Mouse (Mus musculus) forebrain, postnatal 0 days (tissue): ENCODE data around the gene Olfr669. TPM values are rescaled to one million over a fixed set of nuclear protein-coding genes. Genes with fewer than 3 reads are reported as not detected.

Experiments used
- ATAC-seq: fragments of 200-750 bp; cut with Nextera tagmentation; 2 replicates; pipeline ENCODE4 v1.8.0; 2017; ENCODE audit warnings: mild to moderate bottlenecking, moderate library complexity
- DNase-seq: peaks from one replicate; pipeline ENCODE4 v3.0.0-alpha.2; 2015
- H3K27ac ChIP-seq: fragments of 300-500 bp; sonication (generic); 2 replicates; pipeline ENCODE4 v1.5.1; 2014; ENCODE audit warnings: low read depth, mild to moderate bottlenecking, antibody characterized with exemption, low read length, moderate library complexity, mixed read lengths
- H3K27me3 ChIP-seq: fragments of 300-500 bp; sonication (generic); 2 replicates; pipeline ENCODE4 v1.6.1; 2014; ENCODE audit warnings: mild to moderate bottlenecking, low read length, mixed read lengths; ENCODE audit not compliant: insufficient read depth
- H3K36me3 ChIP-seq: fragments of 300-500 bp; sonication (generic); 2 replicates; pipeline ENCODE4 v1.6.1; 2014; ENCODE audit warnings: mild to moderate bottlenecking, moderate library complexity; ENCODE audit not compliant: insufficient read depth
- H3K4me1 ChIP-seq: fragments of 300-500 bp; sonication (generic); 2 replicates; pipeline ENCODE4 v1.6.1; 2014; ENCODE audit warnings: antibody characterized with exemption; ENCODE audit not compliant: insufficient read depth
- H3K4me2 ChIP-seq: fragments of 300-500 bp; sonication (generic); 2 replicates; pipeline ENCODE4 v1.6.1; 2014; ENCODE audit warnings: low read depth, mild to moderate bottlenecking, moderate library complexity
- H3K4me3 ChIP-seq: fragments of 300-500 bp; sonication (generic); 2 replicates; pipeline ENCODE4 v1.5.1; 2014; ENCODE audit warnings: low read depth, low read length, mixed read lengths
- H3K9ac ChIP-seq: fragments of 300-500 bp; sonication (generic); 2 replicates; pipeline ENCODE4 v1.6.1; 2014; ENCODE audit warnings: mild to moderate bottlenecking
- H3K9me3 ChIP-seq: fragments of 300-500 bp; sonication (generic); 2 replicates; pipeline ENCODE4 v1.6.1; 2016; ENCODE audit warnings: low read length
- CTCF ChIP-seq: sonication (generic); IDR thresholded peaks from 2 replicates; pipeline ENCODE4 v1.5.1; 2016; ENCODE audit warnings: antibody characterized with exemption, control low read depth, low read depth
- WGBS: fragments of 180-500 bp; shearing (Covaris S2); extraction: QIAGEN DNeasy Blood & Tissue Kit; methylation state at CpG from one replicate; pipeline ENCODE4 v1.1.7; 2014; 5-methylcytosine and 5-hydroxymethylcytosine counted together
- polyA plus RNA-seq: library from polyadenylated mRNA; unstranded; fragments of >200 nt; fragmentation: Nextera tagmentation; extraction: Ambion mirVana; gene quantifications from 2 replicates; pipeline ENCODE4 v1.2.1, GENCODE M21; 2015
- total RNA-seq: library from RNA; depleted of rRNA; stranded (reverse); fragments of >200 nt; gene quantifications from 2 replicates; pipeline ENCODE4 v1.2.3, GENCODE M21; 2014; rRNA removed

The Olfr669 gene
- total and polyA plus RNA-seq, 2 experiments from 2014 or later: not detected

GRCm38 (mm10) chr7:104979026-104979425 is 45.0 kb downstream of the Olfr669 start, which contains the start of gene Olfr671:
Olfr671 (minus strand) TSS chr7:104979126.
- no peak for TF ChIP-seq CTCF
- Histone ChIP-seq H3K27me3 (no peaks in the 10 kb centered on the region), H3K9ac (no peak within 1 kb of the TSS), H3K36me3 (no peaks in the 10 kb centered on the region), H3K4me1 (no peaks in the 10 kb centered on the region), H3K4me2 (no peak within 1 kb of the TSS), H3K9me3 (no peaks in the 10 kb centered on the region), H3K27ac (no peak within 1 kb of the TSS), H3K4me3 (no peak within 1 kb of the TSS)
- ATAC-seq (no peak), DNase-seq (no peak)
- 77% methylated on average over 1 of the region's 1 CpGs for WGBS

Other genes starting within 250 kb of the Olfr669 start
- gene Olfr661, start 247.7 kb upstream of the Olfr669 start, total RNA-seq: not detected in 2 replicates
- gene Olfr661, start 247.7 kb upstream of the Olfr669 start, polyA plus RNA-seq: not detected in 2 replicates
- not detected in 2 replicates for gene Usp17le, start 156.8 kb upstream of the Olfr669 start, total RNA-seq
- not detected in 2 replicates for gene Usp17le, start 156.8 kb upstream of the Olfr669 start, polyA plus RNA-seq
- not detected in 2 replicates for gene Usp17lb, start 91.6 kb upstream of the Olfr669 start, total RNA-seq
- gene Usp17lb, start 91.6 kb upstream of the Olfr669 start, polyA plus RNA-seq: not detected in 2 replicates
- not detected in 2 replicates for gene Usp17la, start 77.2 kb upstream of the Olfr669 start, total RNA-seq
- gene Usp17la, start 77.2 kb upstream of the Olfr669 start, polyA plus RNA-seq: not detected in 2 replicates
- gene Olfr665, start 56.2 kb upstream of the Olfr669 start, total RNA-seq: not detected in 2 replicates
- not detected in 2 replicates for gene Olfr665, start 56.2 kb upstream of the Olfr669 start, polyA plus RNA-seq
- not detected in 2 replicates for gene Olfr666, start 38.3 kb upstream of the Olfr669 start, total RNA-seq
- gene Olfr666, start 38.3 kb upstream of the Olfr669 start, polyA plus RNA-seq: not detected in 2 replicates
- not detected in 2 replicates for gene Olfr667, start 12.8 kb upstream of the Olfr669 start, total RNA-seq
- not detected in 2 replicates for gene Olfr667, start 12.8 kb upstream of the Olfr669 start, polyA plus RNA-seq
- gene Olfr668, start 6.2 kb upstream of the Olfr669 start, total RNA-seq: not detected in 2 replicates
- gene Olfr668, start 6.2 kb upstream of the Olfr669 start, polyA plus RNA-seq: not detected in 2 replicates
- gene Olfr670, start 28.4 kb downstream of the Olfr669 start, total RNA-seq: not detected in 2 replicates
- not detected in 2 replicates for gene Olfr670, start 28.4 kb downstream of the Olfr669 start, polyA plus RNA-seq
- not detected in 2 replicates for gene Olfr671, start 44.9 kb downstream of the Olfr669 start, total RNA-seq
- gene Olfr671, start 44.9 kb downstream of the Olfr669 start, polyA plus RNA-seq: not detected in 2 replicates
- not detected in 2 replicates for gene Olfr672, start 67.8 kb downstream of the Olfr669 start, total RNA-seq
- gene Olfr672, start 67.8 kb downstream of the Olfr669 start, polyA plus RNA-seq: not detected in 2 replicates
- not detected in 2 replicates for gene Olfr675, start 94.2 kb downstream of the Olfr669 start, total RNA-seq
- not detected in 2 replicates for gene Olfr675, start 94.2 kb downstream of the Olfr669 start, polyA plus RNA-seq
- gene Olfr676, start 98.5 kb downstream of the Olfr669 start, total RNA-seq: not detected in 2 replicates
- gene Olfr676, start 98.5 kb downstream of the Olfr669 start, polyA plus RNA-seq: not detected in 2 replicates
- gene Olfr677, start 117.1 kb downstream of the Olfr669 start, total RNA-seq: not detected in 2 replicates
- gene Olfr677, start 117.1 kb downstream of the Olfr669 start, polyA plus RNA-seq: not detected in 2 replicates
- not detected in 2 replicates for gene Olfr678, start 130.2 kb downstream of the Olfr669 start, total RNA-seq
- not detected in 2 replicates for gene Olfr678, start 130.2 kb downstream of the Olfr669 start, polyA plus RNA-seq
- gene Olfr679, start 147.0 kb downstream of the Olfr669 start, total RNA-seq: not detected in 2 replicates
- gene Olfr679, start 147.0 kb downstream of the Olfr669 start, polyA plus RNA-seq: not detected in 2 replicates
- gene Olfr680-ps1, start 158.6 kb downstream of the Olfr669 start, total RNA-seq: not detected in 2 replicates
- not detected in 2 replicates for gene Olfr680-ps1, start 158.6 kb downstream of the Olfr669 start, polyA plus RNA-seq
- not detected in 2 replicates for gene Olfr681, start 182.6 kb downstream of the Olfr669 start, total RNA-seq
- not detected in 2 replicates for gene Olfr681, start 182.6 kb downstream of the Olfr669 start, polyA plus RNA-seq
- not detected in 2 replicates for gene Olfr683, start 212.8 kb downstream of the Olfr669 start, total RNA-seq
- not detected in 2 replicates for gene Olfr683, start 212.8 kb downstream of the Olfr669 start, polyA plus RNA-seq
- gene Olfr684, start 229.4 kb downstream of the Olfr669 start, total RNA-seq: not detected in 2 replicates
- not detected in 2 replicates for gene Olfr684, start 229.4 kb downstream of the Olfr669 start, polyA plus RNA-seq